Mouse (Mus musculus) stomach, embryonic 14.5 days (tissue): ENCODE measurements around the gene Ncapd2. TPM values are rescaled to one million over a fixed set of nuclear protein-coding genes. Genes with fewer than 3 reads are reported as not detected.
"Not testable (repeated sequence)": the region's sequence is repeated elsewhere in the genome, so short reads cannot be mapped to it uniquely, and the experiment has no call there.

ENCODE experiments used
- ATAC-seq: fragments of 200-750 bp; cut with Nextera tagmentation; 2 replicates; pipeline ENCODE4 v1.8.0; 2017; ENCODE audit warnings: low read depth, moderate TSS enrichment; ENCODE audit not compliant: insufficient number of reproducible peaks, insufficient read depth, low FRiP score
- H3K27ac ChIP-seq: fragments of 300-500 bp; sonication (generic); 2 replicates; pipeline ENCODE4 v1.5.1; 2014; ENCODE audit warnings: mild to moderate bottlenecking, low read length, moderate library complexity, mixed read lengths
- H3K27me3 ChIP-seq: fragments of 300-500 bp; sonication (generic); 2 replicates; pipeline ENCODE4 v1.6.1; 2014; ENCODE audit warnings: low read length, control low read depth, mixed read lengths; ENCODE audit not compliant: control insufficient read depth, insufficient read depth
- H3K36me3 ChIP-seq: fragments of 300-500 bp; sonication (generic); 2 replicates; pipeline ENCODE4 v1.6.1; 2014; ENCODE audit warnings: mild to moderate bottlenecking, control low read depth, low read length, moderate library complexity, mixed read lengths; ENCODE audit not compliant: control insufficient read depth, insufficient read depth
- H3K4me1 ChIP-seq: fragments of 300-500 bp; sonication (generic); 2 replicates; pipeline ENCODE4 v1.6.1; 2014; ENCODE audit warnings: low read length, control low read depth, mixed read lengths; ENCODE audit not compliant: control insufficient read depth, insufficient read depth
- H3K4me2 ChIP-seq: fragments of 300-500 bp; sonication (generic); replicated peaks from 2 replicates; pipeline ENCODE4 v1.6.1; 2014; ENCODE audit warnings: low read depth, low read length, control low read depth
- H3K4me3 ChIP-seq: fragments of 300-500 bp; sonication (generic); 2 replicates; pipeline ENCODE4 v1.5.1; 2014; ENCODE audit warnings: low read depth, low read length, control low read depth
- H3K9ac ChIP-seq: fragments of 300-500 bp; sonication (generic); replicated peaks from 2 replicates; pipeline ENCODE4 v1.6.1; 2014; ENCODE audit warnings: low read depth, mild to moderate bottlenecking, control low read depth, low read length, moderate library complexity, mixed read lengths
- H3K9me3 ChIP-seq: fragments of 300-500 bp; sonication (generic); 2 replicates; pipeline ENCODE4 v1.6.1; 2016; ENCODE audit warnings: low read depth, low read length, control low read depth; ENCODE audit not compliant: control insufficient read depth
- WGBS: fragments of 180-500 bp; shearing (Covaris S2); extraction: QIAGEN DNeasy Blood & Tissue Kit; methylation state at CpG from one replicate; pipeline ENCODE4 v1.1.7; 2014; 5-methylcytosine and 5-hydroxymethylcytosine counted together
- polyA plus RNA-seq: library from polyadenylated mRNA; unstranded; fragments of >200 nt; fragmentation: Nextera tagmentation; extraction: Ambion mirVana; gene quantifications from 2 replicates; pipeline ENCODE4 v1.2.1, GENCODE M21; 2014

Gene Ncapd2
- polyA plus RNA-seq, 1 experiment from 2014 or later: 109 TPM

GRCm38 (mm10) chr6:125166051-125166751 is 25.3 kb downstream of the Ncapd2 start, which contains the start of gene Gapdh:
Gapdh (minus strand) TSS chr6:125166467.
- Histone ChIP-seq H3K4me2 (peak within 1 kb of the TSS; percentile 70), H3K9me3 (no peaks in the 10 kb centered on the region), H3K4me1 (peaks cover 22% of the 10 kb centered on the region), H3K27me3 (no peaks in the 10 kb centered on the region), H3K4me3 (peak within 1 kb of the TSS; percentile 75), H3K9ac (peak within 1 kb of the TSS; percentile 89), H3K27ac (peak within 1 kb of the TSS; percentile 97), H3K36me3 (peaks cover 53% of the 10 kb centered on the region)
- peak; percentile 62 for ATAC-seq
- under 1% methylated on average over 18 of the region's 18 CpGs for WGBS

GRCm38 (mm10) chr6:125165328-125165891 is 26.1 kb downstream of the Ncapd2 start:
- WGBS: 0% methylated on average over 36 of the region's 36 CpGs
- peak overlapping the region; percentile 97 for H3K27ac ChIP-seq

GRCm38 (mm10) chr6:125164672-125165327 is 26.7 kb downstream of the Ncapd2 start:
- H3K9me3 ChIP-seq: no peaks in the 10 kb centered on the region
- peak overlapping the region; percentile 70 for H3K4me2 ChIP-seq
- H3K27ac ChIP-seq: peak overlapping the region; percentile 91
- ATAC-seq: peak; percentile 4; the same call in 1 of the 2 replicates
- H3K36me3 ChIP-seq: peaks cover 50% of the 10 kb centered on the region
- no peaks in the 10 kb centered on the region for H3K27me3 ChIP-seq
- peak overlapping the region; percentile 75 for H3K4me3 ChIP-seq
- WGBS: under 1% methylated on average over 39 of the region's 39 CpGs
- H3K9ac ChIP-seq: peak overlapping the region; percentile 89
- peaks cover 22% of the 10 kb centered on the region for H3K4me1 ChIP-seq

More at GRCm38 (mm10) chr6:125165328-125165891, 26.1 kb downstream of the Ncapd2 start:
- no peaks in the 10 kb centered on the region for H3K9me3 ChIP-seq
- peak; percentile 92 for ATAC-seq
- H3K9ac ChIP-seq: peak overlapping the region; percentile 89
- H3K27me3 ChIP-seq: no peaks in the 10 kb centered on the region
- H3K36me3 ChIP-seq: peaks cover 53% of the 10 kb centered on the region
- peak overlapping the region; percentile 75 for H3K4me3 ChIP-seq
- H3K4me2 ChIP-seq: peak overlapping the region; percentile 70
- peaks cover 22% of the 10 kb centered on the region for H3K4me1 ChIP-seq

- H3K9ac ChIP-seq: peak overlapping the region; percentile 89
- peaks cover 22% of the 10 kb centered on the region for H3K4me1 ChIP-seq
- H3K27ac ChIP-seq: peak overlapping the region; percentile 91; the same call in 1 of the 2 replicates
- no peak for ATAC-seq
- H3K27me3 ChIP-seq: no peaks in the 10 kb centered on the region
- H3K4me3 ChIP-seq: peak overlapping the region; percentile 75
- H3K4me2 ChIP-seq: peak overlapping the region; percentile 70
- H3K36me3 ChIP-seq: peaks cover 45% of the 10 kb centered on the region
- no peaks in the 10 kb centered on the region for H3K9me3 ChIP-seq
- WGBS: 3% methylated on average over 20 of the region's 20 CpGs
Observed at GRCm38 (mm10) chr6:125163801-125164657, 27.5 kb downstream of the Ncapd2 start.

GRCm38 (mm10) chr6:125162615-125163305 is 28.7 kb downstream of the Ncapd2 start:
- ATAC-seq, H3K4me3 ChIP-seq, H3K27ac ChIP-seq, H3K4me2 ChIP-seq, H3K9ac ChIP-seq, H3K9me3 ChIP-seq, H3K27me3 ChIP-seq: not testable (repeated sequence)
- Histone ChIP-seq H3K36me3 (peaks cover 37% of the 10 kb centered on the region), H3K4me1 (peaks cover 22% of the 10 kb centered on the region)
- 74% methylated on average over 9 of the region's 16 CpGs for WGBS

GRCm38 (mm10) chr6:125161971-125162370 is 29.5 kb downstream of the Ncapd2 start:
- not testable (repeated sequence) for H3K27me3 ChIP-seq, H3K9ac ChIP-seq, H3K4me2 ChIP-seq, H3K9me3 ChIP-seq, H3K27ac ChIP-seq, ATAC-seq, H3K4me3 ChIP-seq
- peaks cover 15% of the 10 kb centered on the region for H3K4me1 ChIP-seq
- WGBS: 10% methylated on average over 2 of the region's 5 CpGs
- H3K36me3 ChIP-seq: peaks cover 37% of the 10 kb centered on the region

- 20% methylated on average over 22 of the region's 22 CpGs for WGBS
- no peak for ATAC-seq
- peaks cover 37% of the 10 kb centered on the region for H3K36me3 ChIP-seq
Observed at GRCm38 (mm10) chr6:125160854-125161760, 30.4 kb downstream of the Ncapd2 start.

More at GRCm38 (mm10) chr6:125160854-125161760, 30.4 kb downstream of the Ncapd2 start:
- H3K4me3 ChIP-seq: no peak overlapping the region
- H3K4me2 ChIP-seq: no peak overlapping the region
- no peaks in the 10 kb centered on the region for H3K9me3 ChIP-seq
- H3K4me1 ChIP-seq: peaks cover 8% of the 10 kb centered on the region
- no peak overlapping the region for H3K9ac ChIP-seq
- no peaks in the 10 kb centered on the region for H3K27me3 ChIP-seq
- H3K27ac ChIP-seq: no peak overlapping the region; the same call in 1 of the 2 replicates
